Mouse (Mus musculus): ENCODE measurements around the gene Atxn7l3b.

DNA sequence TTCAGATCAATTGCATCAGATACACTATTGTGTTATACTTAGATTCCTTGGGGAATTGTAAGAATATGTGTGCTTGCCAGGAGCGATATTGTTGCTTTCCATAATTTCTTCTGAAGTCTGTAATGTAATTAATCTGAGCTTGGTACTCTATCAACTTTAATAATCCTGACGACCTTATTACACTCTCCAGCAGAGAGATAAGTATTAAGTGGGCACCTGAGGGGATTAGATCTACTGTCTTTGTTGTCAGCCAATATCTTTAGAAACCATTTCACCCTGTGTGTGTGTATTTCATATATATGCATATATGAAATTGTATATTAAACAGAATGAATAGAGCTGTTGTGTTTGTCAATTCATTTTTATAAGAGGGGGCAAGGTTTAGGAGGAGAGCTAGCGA is 29.0 kb downstream of the Atxn7l3b start:
- TF ChIP-seq POLR2A (IDR thresholded peaks at IDR 0.05; ENCODE audit: insufficient read length, low read depth): no peak
- TF ChIP-seq CEBPB (IDR thresholded peaks at IDR 0.05; ENCODE audit: insufficient read depth, poor library complexity, severe bottlenecking): no peak
- TF ChIP-seq SRF (IDR thresholded peaks at IDR 0.05; ENCODE audit: control insufficient read depth, insufficient read length, low read depth): no peak
- TF ChIP-seq MAX (IDR thresholded peaks at IDR 0.05; ENCODE audit: low read depth): no peak
